Mouse (Mus musculus): ENCODE results near the gene Nrd1.

- TF ChIP-seq POLR2A (IDR thresholded peaks at IDR 0.05; ENCODE audit: borderline replicate concordance, low read depth, low read length) (no peak), CTCF (IDR thresholded peaks at IDR 0.05; ENCODE audit: low read depth, low read length) (no peak)
Measured at GRCm38 (mm10) chr4:109043756-109044155, 43.3 kb downstream of the Nrd1 start.
